Mouse (Mus musculus): Measurements from ENCODE around the gene Qsox2.

The Qsox2 gene

GRCm38 (mm10) chr2:26237290-26237782 is at the start of gene Qsox2:
Gene Qsox2, minus strand, starts transcription at chr2:26237525.
- peak; percentile 81 for DNase-seq (ENCODE audit: low read depth)

GRCm38 (mm10) chr2:26286391-26286790 is 49.1 kb upstream of the Qsox2 start:
- DNase-seq (ENCODE audit: low read depth) = no peak

DNA sequence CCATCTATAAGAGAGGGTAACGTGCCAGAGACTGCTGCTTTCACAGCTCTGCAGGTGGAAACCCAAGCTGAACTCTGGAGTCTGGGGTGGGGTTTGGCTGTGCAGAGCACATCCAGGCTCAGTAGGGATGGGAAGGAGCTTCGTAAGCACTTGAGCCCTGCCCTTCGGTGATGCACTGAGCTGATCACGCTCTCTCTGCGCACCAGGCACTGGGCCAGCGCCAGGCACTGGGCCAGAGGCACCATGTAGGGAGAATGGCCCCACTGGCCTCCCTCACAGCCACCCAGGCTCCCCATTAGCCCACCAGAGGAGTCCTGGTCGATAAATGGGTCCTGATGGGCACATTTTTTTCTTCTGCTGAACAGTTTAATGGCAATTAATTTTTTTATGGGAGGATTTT is 48.5 kb upstream of the Qsox2 start:
- DNase-seq (ENCODE audit: low read depth) = no peak

DNA sequence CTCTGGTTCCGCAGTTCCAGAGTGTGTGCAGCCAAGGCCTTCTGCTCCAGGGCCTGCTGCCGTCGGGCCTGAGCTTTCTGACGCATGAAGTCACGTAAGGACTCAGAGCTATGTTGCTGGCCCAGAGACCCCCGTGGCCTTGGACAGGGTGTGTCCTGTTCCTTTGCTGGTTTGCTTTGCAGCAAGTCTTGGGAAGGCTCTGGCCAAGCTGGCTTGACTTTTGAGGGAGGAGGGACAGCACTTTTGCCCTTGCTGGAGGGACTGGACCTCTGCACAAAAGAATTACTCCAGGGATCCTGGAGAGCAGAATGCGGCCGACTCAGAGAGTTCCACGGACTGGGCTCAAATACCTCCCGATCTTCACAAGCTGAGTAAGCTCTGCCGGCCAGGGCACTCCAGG is 43.3 kb upstream of the Qsox2 start:
- DNase-seq (ENCODE audit: low read depth) = no peak

- no peak for DNase-seq (ENCODE audit: low read depth)
Observed at GRCm38 (mm10) chr2:26279712-26280111, 42.4 kb upstream of the Qsox2 start.

DNA sequence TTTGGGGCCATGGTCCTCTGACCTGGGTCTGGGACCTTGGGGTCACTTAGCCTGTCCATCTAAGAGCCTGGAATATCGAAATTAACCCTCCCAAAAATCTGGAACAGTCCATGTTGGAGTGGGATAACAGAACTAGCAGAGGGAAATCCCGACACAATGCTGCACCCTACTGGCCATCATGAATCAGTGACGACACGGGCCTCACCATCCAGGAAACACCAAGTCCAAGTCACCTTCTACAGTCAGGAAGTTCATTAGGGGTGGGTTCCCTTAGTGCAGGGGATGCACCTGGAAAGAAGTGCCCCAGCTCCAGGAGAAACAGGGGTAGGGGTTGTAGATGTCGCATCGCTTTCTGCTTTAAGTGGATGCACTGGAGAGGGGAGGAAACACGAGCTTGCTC is 36.3 kb upstream of the Qsox2 start:
- peak; percentile 23 for DNase-seq (ENCODE audit: low read depth)

GRCm38 (mm10) chr2:26268216-26268615 is 30.9 kb upstream of the Qsox2 start:
- DNase-seq (ENCODE audit: low read depth) = no peak

GRCm38 (mm10) chr2:26266066-26266742 is 28.9 kb upstream of the Qsox2 start:
- no peak for DNase-seq (ENCODE audit: low read depth)

DNA sequence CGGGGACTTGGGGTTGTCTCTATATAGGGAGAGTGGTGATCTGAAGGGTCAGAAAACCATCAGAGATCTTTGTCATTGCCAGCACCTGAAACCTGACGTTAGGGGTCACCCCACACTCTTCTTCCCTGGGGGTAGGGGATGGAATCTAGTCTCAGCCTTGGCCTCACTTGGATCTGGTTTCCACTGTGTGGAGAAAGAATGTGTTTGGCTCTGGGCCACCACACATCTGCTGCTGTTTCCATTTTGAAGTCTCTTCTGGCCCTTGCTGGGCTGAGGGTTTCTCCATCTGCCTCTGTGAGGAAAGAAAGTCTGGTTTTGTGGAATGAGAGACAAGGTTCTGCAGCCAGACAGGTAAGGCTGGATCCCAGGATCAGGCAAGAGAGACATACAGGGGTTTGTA is 27.8 kb upstream of the Qsox2 start:
- no peak for DNase-seq (ENCODE audit: low read depth)

DNA sequence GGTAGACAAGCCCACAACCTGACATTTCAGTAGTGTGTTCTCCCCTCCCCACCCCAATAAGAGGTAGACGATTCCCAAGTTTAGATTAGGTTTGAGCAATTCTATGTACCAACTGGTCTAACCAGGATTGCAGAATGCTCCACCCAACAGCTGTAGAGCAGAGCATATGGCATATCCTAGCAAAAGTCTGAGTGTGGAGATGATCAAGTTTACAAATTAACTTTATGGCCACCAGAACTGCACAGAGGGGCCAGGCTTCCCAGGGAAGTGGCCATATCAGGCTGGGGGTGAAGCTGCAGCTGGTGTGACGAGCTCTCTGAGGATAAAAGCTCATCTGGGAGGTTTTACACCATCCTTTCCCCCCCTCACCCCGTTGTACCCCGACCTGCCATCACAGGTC is 27.3 kb upstream of the Qsox2 start:
- no peak for DNase-seq (ENCODE audit: low read depth)

- DNase-seq (ENCODE audit: low read depth) = no peak
Observed at GRCm38 (mm10) chr2:26257315-26258096, 20.2 kb upstream of the Qsox2 start.

- no peak for DNase-seq (ENCODE audit: low read depth)
Observed at GRCm38 (mm10) chr2:26254816-26255215, 17.5 kb upstream of the Qsox2 start.

DNA sequence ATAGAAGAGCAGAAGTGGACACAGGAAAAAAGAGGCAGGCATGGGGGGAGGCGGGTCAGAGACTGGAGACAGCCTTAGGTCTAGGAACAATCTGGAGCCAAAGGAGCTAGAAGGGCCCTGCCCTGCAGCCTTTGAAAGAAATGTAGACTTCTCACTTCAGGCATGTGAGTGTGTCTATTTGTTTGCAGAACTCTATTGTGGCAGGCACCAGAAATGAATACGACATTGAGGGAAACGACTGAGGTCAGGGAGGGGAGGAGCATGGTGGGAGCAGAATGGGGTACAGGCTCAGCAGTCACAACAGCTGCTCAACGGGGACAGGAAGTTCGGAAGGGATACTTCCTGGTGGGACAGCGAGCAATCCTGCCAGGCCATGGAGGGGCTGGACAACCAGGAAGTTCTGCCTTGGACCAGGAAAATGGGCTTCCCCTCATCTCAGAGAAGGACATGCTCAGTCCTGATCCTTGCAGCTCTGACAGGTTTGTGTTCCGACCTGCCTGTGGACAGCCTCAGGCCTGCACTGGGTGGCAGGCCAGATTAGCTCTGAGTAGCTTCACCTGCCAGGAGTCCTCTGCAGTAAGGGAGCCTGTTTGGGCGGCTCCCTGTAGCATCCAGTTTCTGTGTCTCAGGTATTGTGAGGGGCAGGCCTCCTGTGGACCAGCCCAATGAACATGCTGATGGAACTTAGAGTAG is 15.3 kb upstream of the Qsox2 start:
- no peak for DNase-seq (ENCODE audit: low read depth)

DNA sequence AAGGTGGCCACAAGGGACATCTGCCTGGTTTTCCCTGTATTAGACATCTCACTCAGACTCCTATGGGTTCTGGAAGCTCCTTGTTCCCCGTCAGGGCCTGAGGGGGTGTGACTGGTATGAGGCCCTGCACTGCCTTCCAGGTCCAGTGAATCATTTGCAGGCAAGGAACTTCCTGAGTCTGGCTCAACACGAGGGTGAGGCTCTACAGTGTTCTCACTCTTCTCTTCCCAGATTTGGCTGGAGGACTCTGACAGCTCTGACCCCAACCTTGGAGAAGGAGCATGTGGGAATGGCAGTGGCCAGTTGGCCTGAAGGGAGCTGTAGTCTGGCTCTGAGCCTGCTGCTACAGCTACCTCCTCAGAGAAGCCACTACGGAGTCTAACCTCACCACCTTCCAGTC is 10.2 kb upstream of the Qsox2 start:
- no peak for DNase-seq (ENCODE audit: low read depth)

DNA sequence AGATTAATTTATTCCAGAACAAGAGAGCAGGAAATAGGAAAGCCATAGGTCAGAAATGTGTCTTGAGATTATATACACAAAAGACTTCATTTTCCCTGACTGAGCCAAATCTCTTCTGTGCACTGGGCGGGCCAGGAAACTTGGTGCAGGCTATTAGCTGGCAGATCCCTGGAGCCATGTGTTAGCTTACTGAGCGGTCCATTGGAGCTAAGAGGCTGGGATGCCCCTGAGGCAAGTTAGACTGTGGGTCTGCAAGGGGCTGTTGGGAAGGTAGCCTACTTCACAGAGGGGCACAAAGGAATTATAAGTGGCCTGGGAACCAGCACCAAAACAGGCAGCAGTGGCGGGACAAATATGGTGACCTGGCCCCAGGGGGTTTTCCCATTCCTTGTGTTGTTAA is 3.5 kb upstream of the Qsox2 start:
- DNase-seq (ENCODE audit: low read depth) = no peak

GRCm38 (mm10) chr2:26240330-26240729 is 3.0 kb upstream of the Qsox2 start:
- no peak for DNase-seq (ENCODE audit: low read depth)

- no peak for DNase-seq (ENCODE audit: low read depth)
Observed at GRCm38 (mm10) chr2:26236681-26237289, 540 bp downstream of the Qsox2 start.

- DNase-seq (ENCODE audit: low read depth) = no peak
Observed at GRCm38 (mm10) chr2:26234771-26235170, 2.6 kb downstream of the Qsox2 start.

DNA sequence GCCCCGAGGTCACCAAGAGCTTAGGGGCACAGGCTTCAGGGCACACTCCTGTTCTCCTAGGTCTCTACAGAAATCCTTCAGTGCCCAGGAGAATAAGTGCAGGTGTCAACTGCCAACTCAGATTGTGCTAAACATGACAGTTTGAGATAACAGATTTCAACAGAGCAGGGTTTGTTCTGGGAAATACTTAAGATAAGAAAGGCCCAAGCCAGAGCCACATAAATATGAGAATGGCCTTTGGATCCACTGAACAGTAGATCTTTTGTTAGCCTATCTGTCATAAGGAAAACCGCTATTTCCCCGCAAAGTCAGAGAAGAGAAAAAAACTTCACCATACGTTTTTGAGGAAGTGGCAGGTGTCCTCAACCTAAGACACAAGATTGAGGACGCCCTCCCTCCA is 3.1 kb downstream of the Qsox2 start:
- DNase-seq (ENCODE audit: low read depth) = no peak

DNA sequence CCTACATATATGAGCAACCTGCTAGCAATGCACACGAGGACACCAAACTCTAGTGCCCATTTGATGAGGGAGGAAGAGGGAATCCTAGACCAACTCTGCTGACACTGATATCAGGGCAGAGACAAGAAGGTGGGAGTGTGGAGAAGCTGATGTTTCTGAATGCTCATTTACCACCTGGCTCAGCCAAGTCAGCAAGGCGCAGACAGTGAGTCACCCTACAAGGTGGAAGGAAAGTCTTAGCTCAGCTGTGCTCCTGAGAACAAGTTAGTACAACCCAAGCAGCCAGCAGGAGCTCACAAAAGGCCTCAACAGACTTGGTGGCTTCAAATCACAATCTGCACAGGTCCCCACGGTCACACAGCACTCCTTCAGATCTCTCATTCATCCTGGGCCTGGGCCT is 6.0 kb downstream of the Qsox2 start:
- no peak for DNase-seq (ENCODE audit: low read depth)

DNA sequence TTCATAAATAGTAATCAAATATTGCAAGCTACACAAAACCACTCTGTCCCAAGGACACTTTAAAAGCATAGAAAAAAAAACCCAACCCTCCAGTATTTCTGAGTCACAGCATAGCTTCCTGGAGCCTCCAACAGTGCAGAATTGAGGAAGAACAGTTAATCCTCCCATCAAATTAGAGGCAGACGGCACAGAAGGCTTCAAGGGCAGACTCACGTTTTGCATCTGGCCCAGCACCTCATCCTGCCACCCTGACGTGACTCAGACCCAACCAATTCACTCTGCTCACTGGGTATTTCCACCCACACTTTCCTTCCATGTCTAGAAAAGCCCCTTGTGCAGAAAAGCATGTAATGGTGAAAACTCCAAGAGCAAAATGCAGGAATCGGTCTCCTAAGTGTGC is 7.1 kb downstream of the Qsox2 start:
- DNase-seq (ENCODE audit: low read depth) = no peak

DNA sequence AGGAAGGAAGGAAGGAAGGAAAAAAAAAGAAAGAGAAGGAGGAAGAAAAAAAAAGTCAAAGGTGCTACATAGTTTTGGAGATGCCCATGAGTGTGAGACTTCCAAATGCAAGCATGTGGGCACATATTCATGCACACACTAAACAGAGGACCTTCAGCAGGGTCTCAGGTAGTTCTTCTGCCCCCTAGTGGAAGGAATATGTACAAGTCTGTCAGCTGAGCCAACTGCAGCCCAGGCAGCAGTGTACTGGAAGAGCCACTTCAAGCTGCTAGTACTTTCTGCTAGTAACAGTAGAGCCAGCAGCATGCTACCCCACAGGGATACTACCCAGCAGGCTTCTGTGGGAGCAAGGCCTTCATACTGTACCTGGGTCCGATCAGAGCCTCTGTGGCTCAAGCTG is 9.5 kb downstream of the Qsox2 start:
- DNase-seq (ENCODE audit: low read depth) = no peak

- no peak for DNase-seq (ENCODE audit: low read depth)
Observed at GRCm38 (mm10) chr2:26225242-26225641, 12.1 kb downstream of the Qsox2 start.

Measured in c-Kit-positive CD71-negative TER-119-negative erythroid progenitor cells, embryonic 14.5 days (primary cell).